8 mouse cellular contexts compared by ENCODE assay signal in the genomic region with DNA sequence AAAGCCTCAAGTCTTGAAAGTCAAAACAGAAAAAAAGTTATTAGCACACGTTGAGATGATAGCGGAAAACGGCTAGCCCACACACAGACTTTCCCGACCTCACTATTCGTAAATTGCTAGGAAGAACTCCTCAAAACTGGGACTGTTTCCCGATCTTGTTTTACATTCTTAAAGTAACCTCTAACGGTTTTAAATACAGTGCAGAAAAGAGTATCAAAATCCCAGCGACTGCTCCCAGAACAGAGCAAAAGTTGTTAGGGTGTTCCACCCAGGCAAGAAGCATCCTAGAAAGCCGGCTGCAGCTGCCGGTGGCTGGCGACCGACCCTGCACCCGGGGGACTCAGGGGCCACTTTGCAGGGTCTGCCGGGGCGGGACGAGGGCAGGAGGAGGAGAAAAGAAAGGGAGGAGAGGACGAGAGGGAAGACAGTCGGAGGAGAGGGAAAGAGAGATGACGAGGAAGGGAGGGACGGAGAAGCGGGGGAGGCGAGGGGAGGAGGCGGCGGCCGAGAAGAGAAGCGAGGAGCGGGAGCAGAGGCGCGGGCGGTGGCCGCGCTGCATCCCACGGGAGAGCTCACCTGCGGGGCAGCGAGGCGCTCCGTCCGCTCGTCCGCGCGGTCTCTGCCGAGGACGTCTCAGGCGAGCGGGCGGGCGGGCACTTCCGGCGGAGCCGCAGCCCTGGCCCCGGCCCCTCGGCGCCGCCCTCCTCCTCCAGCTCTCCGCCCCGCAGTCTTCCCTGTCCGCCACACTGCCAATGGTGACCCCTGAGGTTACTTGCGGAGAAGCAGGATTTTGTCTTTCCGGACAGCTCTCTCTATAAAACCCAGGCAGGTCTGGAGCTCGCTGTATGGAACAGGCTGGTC. TPM values are rescaled to one million over a fixed set of nuclear protein-coding genes. Genes with fewer than 3 reads are reported as not detected.
DNase-seq lines count a peak whose midpoint lies in the region; ATAC-seq and TF ChIP-seq lines count a peak whose summit lies in the region.

A gene (minus strand): TSS at position 661 of the 861 bp plus-strand sequence.

- H3K27me3 ChIP-seq in forebrain, embryonic 15.5 days, result no peaks in the 10 kb centered on the region
- H3K27me3 ChIP-seq in lung, embryonic 16.5 days (ENCODE audit: control insufficient read depth, insufficient read depth, low read depth, low read length), result no peaks in the 10 kb centered on the region

- WGBS in forebrain, embryonic 15.5 days, result under 1% methylated on average over 42 of the region's 61 CpGs
- under 1% methylated on average over 59 of the region's 61 CpGs for WGBS in lung, embryonic 16.5 days
- WGBS in olfactory bulb, adult 2 months, result 1% methylated on average over 60 of the region's 61 CpGs

- peak; percentile 66 for DNase-seq in NIH3T3 (ENCODE audit: low read depth)
- DNase-seq in cerebellum, adult 18-20 months, result peak; percentile 64 to 78
- DNase-seq in layer of hippocampus, adult 8-10 months (ENCODE audit: low spot score in 2 of 2), result no peak
- DNase-seq in thymus, postnatal 25 days, result peak; percentile 34

- ATAC-seq in forebrain, embryonic 15.5 days (replicated peaks), result peak; percentile 75
- peak in 1 of 2 experiments; percentile 23; a peak in 1 of 4 replicates for ATAC-seq in hematopoietic stem cell, adult 5-6 weeks (replicated peaks in 1 of 2; ENCODE audit: insufficient read depth in 1 of 2, low FRiP score in 2 of 2, low TSS enrichment in 1 of 2, low read depth in 1 of 2, poor library complexity in 2 of 2, severe bottlenecking in 2 of 2)
- peak; percentile 91 for ATAC-seq in lung, embryonic 16.5 days (ENCODE audit: low read depth)

- TF ChIP-seq CTCF in olfactory bulb, adult 2 months (IDR thresholded peaks at IDR 0.05; ENCODE audit: insufficient read depth, low read depth, low read length), result no peak

- peak within 1 kb of the TSS; percentile 88 for H3K27ac ChIP-seq in forebrain, embryonic 15.5 days (replicated peaks)
- no peak within 1 kb of the TSS for H3K27ac ChIP-seq in lung, embryonic 16.5 days (ENCODE audit: low read length)
- H3K27ac ChIP-seq in olfactory bulb, adult 2 months (ENCODE audit: insufficient read depth, low read depth, low read length), result no peak within 1 kb of the TSS

- H3K9ac ChIP-seq in forebrain, embryonic 15.5 days (replicated peaks), result peak within 1 kb of the TSS; percentile 81
- H3K9ac ChIP-seq in lung, embryonic 16.5 days (ENCODE audit: low read length), result peak within 1 kb of the TSS; percentile 67

- H3K36me3 ChIP-seq in forebrain, embryonic 15.5 days, result no peaks in the 10 kb centered on the region
- no peaks in the 10 kb centered on the region for H3K36me3 ChIP-seq in lung, embryonic 16.5 days (ENCODE audit: control insufficient read depth, insufficient read depth, low read length)

- H3K4me1 ChIP-seq in forebrain, embryonic 15.5 days, result peaks cover 29% of the 10 kb centered on the region
- H3K4me1 ChIP-seq in lung, embryonic 16.5 days (replicated peaks; ENCODE audit: control insufficient read depth, insufficient read depth, low read length), result peaks cover 8% of the 10 kb centered on the region
- H3K4me1 ChIP-seq in olfactory bulb, adult 2 months (ENCODE audit: control insufficient read depth, insufficient read depth, low read length), result peaks cover 6% of the 10 kb centered on the region

- H3K9me3 ChIP-seq in forebrain, embryonic 15.5 days, result no peaks in the 10 kb centered on the region
- H3K9me3 ChIP-seq in lung, embryonic 16.5 days (ENCODE audit: control insufficient read depth, low read length), result no peaks in the 10 kb centered on the region

- peak within 1 kb of the TSS; percentile 80 for H3K4me2 ChIP-seq in forebrain, embryonic 15.5 days (replicated peaks)
- peak within 1 kb of the TSS; percentile 69 for H3K4me2 ChIP-seq in lung, embryonic 16.5 days (ENCODE audit: low read depth, low read length)

- TF ChIP-seq POLR2A in olfactory bulb, adult 2 months (IDR thresholded peaks at IDR 0.05; ENCODE audit: insufficient read depth, low read depth, low read length), result no peak

- H3K4me3 ChIP-seq in forebrain, embryonic 15.5 days, result peak within 1 kb of the TSS; percentile 72
- H3K4me3 ChIP-seq in lung, embryonic 16.5 days (ENCODE audit: low read length), result peak within 1 kb of the TSS; percentile 58
- peak within 1 kb of the TSS; percentile 76 for H3K4me3 ChIP-seq in olfactory bulb, adult 2 months (ENCODE audit: insufficient read depth, low read depth, low read length)

RNA-seq across cellular contexts. Expression of the gene that starts here (rescaled TPM):
- 48.2 and 48.6 TPM in 2 replicates for polyA plus RNA-seq in forebrain, embryonic 15.5 days (2015; fragmentation: Nextera tagmentation; extraction: Ambion mirVana)
- total RNA-seq in hematopoietic stem cell, adult 5-6 weeks (2017), result 29.8 and 41.9 TPM in 2 replicates
- total RNA-seq in layer of hippocampus, adult 8-10 months (2022), result 10 to 100 TPM; 63.1 to 72.1 (median 63.7) TPM
- 34.5 and 36.9 TPM in 2 replicates for polyA plus RNA-seq in lung, embryonic 16.5 days (2015; fragmentation: Nextera tagmentation; extraction: Ambion mirVana)
- polyA plus RNA-seq in olfactory bulb, adult 2 months (2012; ENCODE audit: insufficient read depth, insufficient read length, low replicate concordance, missing spikeins), result not detected in 2 replicates

Comparison
In these comparisons a context has a peak if more than half of its experiments do, and no peak if none do; other contexts are left out.
1. DNase-seq: peak in NIH3T3 (single experiment), cerebellum, adult 18-20 months (2 of 2) and thymus, postnatal 25 days (single experiment); none in layer of hippocampus, adult 8-10 months (0 of 2).
2. Peak in every context shown above with its lines, with median percentiles within 50 percentile points of each other: H3K4me3 ChIP-seq.